Mouse (Mus musculus): ENCODE results near the gene Spg7.

- TF ChIP-seq POLR2A (IDR thresholded peaks at IDR 0.05; ENCODE audit: control insufficient read depth in 1 of 2, insufficient read depth in 1 of 2, low read depth in 1 of 2, low read length in 2 of 2, poor library complexity in 1 of 2), result no peak
- TF ChIP-seq CTCF (IDR thresholded peaks at IDR 0.05 in 2 of 3, conservative IDR thresholded peaks at IDR 0.05 in 1 of 3; ENCODE audit: control insufficient read depth in 1 of 3, insufficient read depth in 1 of 3, low read depth in 2 of 3, low read length in 3 of 3, poor library complexity in 1 of 3, severe bottlenecking in 1 of 3), result peak; percentile 25 to 61 (median 55); a peak in 5 of 6 replicates
- no peak for TF ChIP-seq TCF12 (IDR thresholded peaks at IDR 0.05; ENCODE audit: low read depth, low read length)
- no peak for TF ChIP-seq ZMIZ1 (IDR thresholded peaks at IDR 0.05; ENCODE audit: low read depth, low read length)
- TF ChIP-seq GATA1 (IDR thresholded peaks at IDR 0.05; ENCODE audit: low read depth, low read length), result no peak
- no peak for TF ChIP-seq ELF1 (IDR thresholded peaks at IDR 0.05; ENCODE audit: low read depth, low read length)
- TF ChIP-seq USF1 (IDR thresholded peaks at IDR 0.05; ENCODE audit: low read depth, low read length), result no peak
- no peak for TF ChIP-seq HCFC1 (IDR thresholded peaks at IDR 0.05; ENCODE audit: low read depth, low read length)
- no peak for TF ChIP-seq POLR2AphosphoS5 (IDR thresholded peaks at IDR 0.05; ENCODE audit: borderline replicate concordance, low read depth, low read length)
- TF ChIP-seq MAX (IDR thresholded peaks at IDR 0.05; ENCODE audit: low read length), result no peak
- no peak for TF ChIP-seq KAT2A (conservative IDR thresholded peaks at IDR 0.05; ENCODE audit: low read depth, low read length)
- no peak for TF ChIP-seq UBTF (IDR thresholded peaks at IDR 0.05; ENCODE audit: borderline replicate concordance, insufficient read depth, low read depth, low read length)
Observed at GRCm38 (mm10) chr8:123145279-123145678, 82.5 kb downstream of the Spg7 start.

Measured in MEL (cell line).